Mouse (Mus musculus) liver, embryonic 11.5 days (tissue): ENCODE data around the gene Ermap. TPM values are rescaled to one million over a fixed set of nuclear protein-coding genes. Genes with fewer than 3 reads are reported as not detected.

Experiments
- ATAC-seq: fragments of 200-750 bp; cut with Nextera tagmentation; replicated peaks from 2 replicates; pipeline ENCODE4 v1.8.0; 2017; ENCODE audit warnings: moderate number of reproducible peaks, mild to moderate bottlenecking, moderate TSS enrichment, moderate library complexity; ENCODE audit not compliant: low FRiP score
- DNase-seq: peaks from one replicate; pipeline ENCODE4 v3.0.0-alpha.2; 2017; ENCODE audit warnings: low spot score
- H3K27ac ChIP-seq: fragments of 300-500 bp; sonication (generic); 2 replicates; pipeline ENCODE4 v1.5.1; 2014; ENCODE audit warnings: mild to moderate bottlenecking, low read depth, low read length, control low read depth
- H3K27me3 ChIP-seq: fragments of 300-500 bp; sonication (generic); replicated peaks from 2 replicates; pipeline ENCODE4 v1.6.1; 2014; ENCODE audit warnings: low read length, mixed read lengths; ENCODE audit not compliant: control insufficient read depth, insufficient read depth
- H3K36me3 ChIP-seq: fragments of 300-500 bp; sonication (generic); 2 replicates; pipeline ENCODE4 v1.6.1; 2014; ENCODE audit warnings: mild to moderate bottlenecking, low read length, moderate library complexity, mixed read lengths; ENCODE audit not compliant: control insufficient read depth, insufficient read depth
- H3K4me1 ChIP-seq: fragments of 300-500 bp; sonication (generic); replicated peaks from 2 replicates; pipeline ENCODE4 v1.6.1; 2014; ENCODE audit warnings: low read length, mixed read lengths; ENCODE audit not compliant: control insufficient read depth, insufficient read depth
- H3K4me2 ChIP-seq: fragments of 300-500 bp; sonication (generic); 2 replicates; pipeline ENCODE4 v1.6.1; 2014; ENCODE audit warnings: mild to moderate bottlenecking, control low read depth, moderate library complexity
- H3K4me3 ChIP-seq: fragments of 300-500 bp; sonication (generic); 2 replicates; pipeline ENCODE4 v1.5.1; 2014; ENCODE audit warnings: low read depth, low read length, control low read depth
- H3K9ac ChIP-seq: fragments of 300-500 bp; sonication (generic); 2 replicates; pipeline ENCODE4 v1.6.1; 2014; ENCODE audit warnings: low read depth, low read length, control low read depth
- H3K9me3 ChIP-seq: fragments of 300-500 bp; sonication (generic); 2 replicates; pipeline ENCODE4 v1.6.1; 2016; ENCODE audit warnings: low read length, inconsistent platforms, mixed read lengths; ENCODE audit not compliant: control insufficient read depth
- WGBS: fragments of 180-500 bp; shearing (Covaris S2); extraction: QIAGEN DNeasy Blood & Tissue Kit; methylation state at CpG from one replicate; pipeline ENCODE4 v1.1.7; 2014; 5-methylcytosine and 5-hydroxymethylcytosine counted together
- microRNA counts: library from miRNA; unstranded; fragments of <30 nt; microRNA quantifications from one replicate; lab custom pipeline; 2015
- microRNA-seq: library from miRNA; unstranded; fragments of <30 nt; microRNA quantifications from one replicate; pipeline ENCODE4, GENCODE M21; 2017; ENCODE audit warnings: borderline number of aligned reads
- polyA plus RNA-seq: library from polyadenylated mRNA; unstranded; fragments of >200 nt; fragmentation: Nextera tagmentation; extraction: Ambion mirVana; gene quantifications from 2 replicates; pipeline ENCODE4 v1.2.1, GENCODE M21; 2014

Ermap gene
- polyA plus RNA-seq, 1 experiment from 2014 or later: 274 TPM

DNA sequence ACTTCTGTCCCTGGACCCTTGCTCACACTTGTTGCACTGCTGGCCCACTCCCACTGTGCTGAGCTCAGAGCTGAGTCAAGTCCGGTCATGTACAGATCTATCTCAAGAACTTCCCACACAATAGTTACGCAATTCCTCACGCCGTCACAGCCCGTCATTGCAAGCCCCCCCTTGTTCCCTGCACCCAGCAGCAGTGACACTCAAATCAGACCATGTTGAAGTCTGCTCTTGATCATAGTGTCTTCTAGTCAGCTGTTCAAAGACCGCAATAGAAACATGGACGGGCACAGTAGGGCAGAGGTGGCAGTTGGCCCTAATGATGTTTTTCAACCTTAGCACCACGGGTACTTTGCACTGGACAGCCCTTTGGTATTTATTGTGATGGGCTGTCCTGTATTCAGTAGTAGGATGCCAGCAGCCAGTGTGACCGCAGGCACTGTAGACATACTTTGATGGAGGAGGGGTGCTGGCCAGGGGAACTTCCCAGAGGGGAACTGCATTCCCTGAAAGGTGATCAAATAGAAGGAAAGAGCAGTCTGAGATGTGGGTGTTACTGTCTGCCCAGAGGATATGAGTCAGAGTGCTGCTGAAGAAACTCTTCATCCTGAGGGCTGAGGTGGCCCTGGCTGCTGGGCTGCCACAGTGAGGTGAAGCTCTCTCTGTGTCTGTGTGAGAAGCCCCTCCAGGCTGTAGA, 64.1 kb downstream of the Ermap start:
- H3K4me3 ChIP-seq: no peak overlapping the region
- no peak overlapping the region for H3K4me2 ChIP-seq
- H3K9me3 ChIP-seq: no peaks in the 10 kb centered on the region
- H3K27me3 ChIP-seq: no peaks in the 10 kb centered on the region
- WGBS: 67% methylated on average over 9 of the region's 9 CpGs
- H3K27ac ChIP-seq: no peak overlapping the region; the same call in 1 of the 2 replicates
- DNase-seq: no peak
- no peak for ATAC-seq
- H3K4me1 ChIP-seq: peaks cover 59% of the 10 kb centered on the region
- H3K9ac ChIP-seq: no peak overlapping the region
- peaks cover 38% of the 10 kb centered on the region for H3K36me3 ChIP-seq

MicroRNA genes within 50 kb of the gene (microRNA counts, 519-probe panel; counts per million panel counts)
- microRNA mmu-miR-1957 (lab: Ali Mortazavi, UCI): not detected

Small RNAs within 50 kb of the gene (microRNA-seq; reads per million reads assigned to microRNA genes)
- not detected for gene Mir1957a

Other genes with a start within 250 kb of the Ermap start
- gene Lao1, start 228.4 kb downstream of the Ermap start, polyA plus RNA-seq: not detected in 2 replicates
- 150 and 153 TPM in 2 replicates for gene Slc2a1, start 81.3 kb downstream of the Ermap start, polyA plus RNA-seq
- 5.4 and 8.1 TPM in 2 replicates for gene Zfp691, start 15.8 kb downstream of the Ermap start, polyA plus RNA-seq
- 169 and 174 TPM in 2 replicates for gene Svbp, start 5.3 kb upstream of the Ermap start, polyA plus RNA-seq
- gene Tmem269, start 28.2 kb upstream of the Ermap start, polyA plus RNA-seq: not detected in 2 replicates
- 30.7 and 33.3 TPM in 2 replicates for gene AU022252, start 42.7 kb upstream of the Ermap start, polyA plus RNA-seq
- gene P3h1, start 42.9 kb upstream of the Ermap start, polyA plus RNA-seq: 20.8 and 21.6 TPM in 2 replicates
- not detected in 2 replicates for gene Cldn19, start 65.4 kb upstream of the Ermap start, polyA plus RNA-seq
- gene Ybx1, start 104.6 kb upstream of the Ermap start, polyA plus RNA-seq: 952 and 969 TPM in 2 replicates
- 138 and 140 TPM in 2 replicates for gene Ppih, start 130.5 kb upstream of the Ermap start, polyA plus RNA-seq
- gene Ccdc30, start 225.5 kb upstream of the Ermap start, polyA plus RNA-seq: 1.6 and 3.7 TPM in 2 replicates
- gene Ppcs, start 232.4 kb upstream of the Ermap start, polyA plus RNA-seq: 29.2 and 30.8 TPM in 2 replicates
- 0.32 TPM in 1 of 2 replicates, not detected in the other for gene Zmynd12, start 232.8 kb upstream of the Ermap start, polyA plus RNA-seq